Mouse (Mus musculus): ENCODE results near the gene Ntrk2. TPM values are rescaled to one million over a fixed set of nuclear protein-coding genes. Genes with fewer than 3 reads are reported as not detected.

Ntrk2 gene
- polyA plus RNA-seq, 1 experiment from 2014 or later: 3.2 TPM

- no peak for ATAC-seq (ENCODE audit: low read depth)
- no peak overlapping the region for H3K4me2 ChIP-seq (ENCODE audit: low read depth, low read length)
- no peaks in the 10 kb centered on the region for H3K36me3 ChIP-seq (ENCODE audit: control insufficient read depth, insufficient read depth, low read length)
- no peak overlapping the region for H3K4me3 ChIP-seq (ENCODE audit: low read length)
- WGBS: 78% methylated on average over 10 of the region's 10 CpGs
- H3K4me1 ChIP-seq (replicated peaks; ENCODE audit: control insufficient read depth, insufficient read depth, low read length): no peaks in the 10 kb centered on the region
- no peaks in the 10 kb centered on the region for H3K9me3 ChIP-seq (ENCODE audit: control insufficient read depth, low read length)
- H3K27me3 ChIP-seq (ENCODE audit: control insufficient read depth, insufficient read depth, low read depth, low read length): no peaks in the 10 kb centered on the region
- no peak overlapping the region for H3K27ac ChIP-seq (ENCODE audit: low read length)
- H3K9ac ChIP-seq (ENCODE audit: low read length): no peak overlapping the region
Measured at GRCm38 (mm10) chr13:59148793-59149192, 342.4 kb downstream of the Ntrk2 start.

GRCm38 (mm10) chr13:59164015-59164414 lies 357.6 kb downstream of the Ntrk2 start:
- H3K9me3 ChIP-seq (ENCODE audit: control insufficient read depth, low read length): no peaks in the 10 kb centered on the region
- no peak for ATAC-seq (ENCODE audit: low read depth)
- no peak overlapping the region for H3K4me2 ChIP-seq (ENCODE audit: low read depth, low read length)
- H3K4me1 ChIP-seq (replicated peaks; ENCODE audit: control insufficient read depth, insufficient read depth, low read length): no peaks in the 10 kb centered on the region
- H3K27ac ChIP-seq (ENCODE audit: low read length): no peak overlapping the region
- H3K9ac ChIP-seq (ENCODE audit: low read length): no peak overlapping the region
- H3K36me3 ChIP-seq (ENCODE audit: control insufficient read depth, insufficient read depth, low read length): no peaks in the 10 kb centered on the region
- WGBS: 77% methylated on average over 8 of the region's 8 CpGs
- no peak overlapping the region for H3K4me3 ChIP-seq (ENCODE audit: low read length)
- H3K27me3 ChIP-seq (ENCODE audit: control insufficient read depth, insufficient read depth, low read depth, low read length): no peaks in the 10 kb centered on the region

- H3K4me2 ChIP-seq (ENCODE audit: low read depth, low read length): no peak overlapping the region
- H3K4me1 ChIP-seq (replicated peaks; ENCODE audit: control insufficient read depth, insufficient read depth, low read length): no peaks in the 10 kb centered on the region
- no peaks in the 10 kb centered on the region for H3K36me3 ChIP-seq (ENCODE audit: control insufficient read depth, insufficient read depth, low read length)
- H3K27me3 ChIP-seq (ENCODE audit: control insufficient read depth, insufficient read depth, low read depth, low read length): no peaks in the 10 kb centered on the region
- H3K27ac ChIP-seq (ENCODE audit: low read length): no peak overlapping the region
- no peak overlapping the region for H3K9ac ChIP-seq (ENCODE audit: low read length)
- no peak for ATAC-seq (ENCODE audit: low read depth)
- 62% methylated on average over 8 of the region's 8 CpGs for WGBS
- no peaks in the 10 kb centered on the region for H3K9me3 ChIP-seq (ENCODE audit: control insufficient read depth, low read length)
- H3K4me3 ChIP-seq (ENCODE audit: low read length): no peak overlapping the region
Measured at GRCm38 (mm10) chr13:59173840-59174239, 367.5 kb downstream of the Ntrk2 start.

DNA sequence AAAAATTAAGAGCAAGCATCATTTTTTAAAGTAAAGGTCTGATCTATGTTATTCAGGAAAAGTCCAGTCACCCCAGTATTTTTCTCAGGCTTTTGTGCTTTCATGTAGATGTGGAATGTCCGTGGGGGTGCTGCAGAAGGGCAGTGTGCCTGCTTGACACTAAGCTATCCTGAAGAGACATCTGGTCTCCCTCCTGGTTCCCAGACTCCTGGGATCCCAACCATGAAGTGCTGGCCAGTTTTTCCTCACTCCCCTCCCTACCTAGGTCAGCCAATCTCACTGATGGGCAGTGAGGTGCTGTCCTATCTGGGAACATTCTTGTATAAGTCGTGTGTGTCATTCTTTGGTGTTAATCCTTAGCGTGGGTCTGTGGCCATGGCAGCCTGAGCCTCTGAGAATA lies 369.7 kb downstream of the Ntrk2 start:
- Histone ChIP-seq H3K27ac (ENCODE audit: low read length) (no peak overlapping the region), H3K36me3 (ENCODE audit: control insufficient read depth, insufficient read depth, low read length) (no peaks in the 10 kb centered on the region), H3K4me3 (ENCODE audit: low read length) (no peak overlapping the region), H3K27me3 (ENCODE audit: control insufficient read depth, insufficient read depth, low read depth, low read length) (no peaks in the 10 kb centered on the region), H3K4me1 (replicated peaks; ENCODE audit: control insufficient read depth, insufficient read depth, low read length) (no peaks in the 10 kb centered on the region), H3K4me2 (ENCODE audit: low read depth, low read length) (no peak overlapping the region), H3K9ac (ENCODE audit: low read length) (no peak overlapping the region), H3K9me3 (ENCODE audit: control insufficient read depth, low read length) (no peaks in the 10 kb centered on the region)
- 76% methylated on average over 3 of the region's 3 CpGs for WGBS
- no peak for ATAC-seq (ENCODE audit: low read depth)

DNA sequence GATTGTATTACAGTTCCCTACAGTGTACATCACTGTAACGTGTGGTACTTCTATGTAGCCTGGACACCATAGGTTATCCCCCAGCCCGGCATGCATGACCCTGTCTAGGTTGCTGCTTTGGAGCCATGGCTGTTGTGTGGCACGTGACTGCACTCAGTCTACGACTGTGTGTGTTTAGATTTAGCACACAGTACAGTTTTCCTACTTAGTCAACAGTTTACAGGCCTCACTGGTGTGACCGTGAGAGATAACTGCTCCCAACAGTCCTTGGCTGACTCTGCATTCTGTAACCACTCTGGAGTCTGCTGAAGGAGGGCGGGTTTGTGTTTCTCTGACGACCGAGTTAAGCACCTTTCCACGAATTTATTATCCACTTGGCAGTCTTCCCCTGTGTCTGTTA lies 370.1 kb downstream of the Ntrk2 start:
- Histone ChIP-seq H3K4me3 (ENCODE audit: low read length) (no peak overlapping the region), H3K9me3 (ENCODE audit: control insufficient read depth, low read length) (no peaks in the 10 kb centered on the region), H3K36me3 (ENCODE audit: control insufficient read depth, insufficient read depth, low read length) (no peaks in the 10 kb centered on the region), H3K27me3 (ENCODE audit: control insufficient read depth, insufficient read depth, low read depth, low read length) (no peaks in the 10 kb centered on the region), H3K9ac (ENCODE audit: low read length) (no peak overlapping the region), H3K4me2 (ENCODE audit: low read depth, low read length) (no peak overlapping the region), H3K4me1 (replicated peaks; ENCODE audit: control insufficient read depth, insufficient read depth, low read length) (no peaks in the 10 kb centered on the region), H3K27ac (ENCODE audit: low read length) (no peak overlapping the region)
- ATAC-seq (ENCODE audit: low read depth): no peak
- 65% methylated on average over 9 of the region's 9 CpGs for WGBS

GRCm38 (mm10) chr13:59177003-59177402 lies 370.6 kb downstream of the Ntrk2 start:
- Histone ChIP-seq H3K9me3 (ENCODE audit: control insufficient read depth, low read length) (no peaks in the 10 kb centered on the region), H3K27me3 (ENCODE audit: control insufficient read depth, insufficient read depth, low read depth, low read length) (no peaks in the 10 kb centered on the region), H3K4me3 (ENCODE audit: low read length) (no peak overlapping the region), H3K27ac (ENCODE audit: low read length) (no peak overlapping the region), H3K36me3 (ENCODE audit: control insufficient read depth, insufficient read depth, low read length) (no peaks in the 10 kb centered on the region), H3K4me1 (replicated peaks; ENCODE audit: control insufficient read depth, insufficient read depth, low read length) (no peaks in the 10 kb centered on the region), H3K9ac (ENCODE audit: low read length) (no peak overlapping the region), H3K4me2 (ENCODE audit: low read depth, low read length) (no peak overlapping the region)
- 67% methylated on average over 9 of the region's 9 CpGs for WGBS
- no peak for ATAC-seq (ENCODE audit: low read depth)

DNA sequence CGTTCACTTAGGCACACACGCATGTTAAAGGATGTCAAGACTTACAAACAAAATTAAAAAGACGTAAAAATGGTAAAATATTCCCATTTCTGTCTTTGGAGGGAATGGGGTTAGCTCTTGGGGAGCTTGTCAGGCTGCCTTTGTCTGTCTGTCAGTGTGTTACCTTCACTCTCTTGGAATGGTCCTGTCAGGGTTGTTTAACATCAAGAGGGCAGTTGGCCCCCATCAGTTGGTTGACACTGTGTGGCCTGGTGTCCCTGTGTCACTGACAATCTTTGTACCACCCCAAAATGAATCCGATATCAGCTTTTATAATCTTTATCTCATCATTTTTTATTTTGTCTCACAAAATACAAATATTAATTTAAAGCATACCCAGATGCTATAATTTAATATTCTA lies 373.6 kb downstream of the Ntrk2 start:
- Histone ChIP-seq H3K4me3 (ENCODE audit: low read length) (no peak overlapping the region), H3K36me3 (ENCODE audit: control insufficient read depth, insufficient read depth, low read length) (no peaks in the 10 kb centered on the region), H3K9ac (ENCODE audit: low read length) (no peak overlapping the region), H3K4me2 (ENCODE audit: low read depth, low read length) (no peak overlapping the region), H3K27ac (ENCODE audit: low read length) (no peak overlapping the region), H3K9me3 (ENCODE audit: control insufficient read depth, low read length) (peaks cover 4% of the 10 kb centered on the region; the same call in 1 of the 2 replicates), H3K4me1 (replicated peaks; ENCODE audit: control insufficient read depth, insufficient read depth, low read length) (no peaks in the 10 kb centered on the region), H3K27me3 (ENCODE audit: control insufficient read depth, insufficient read depth, low read depth, low read length) (no peaks in the 10 kb centered on the region)
- WGBS: 81% methylated on average over 4 of the region's 4 CpGs
- no peak for ATAC-seq (ENCODE audit: low read depth)

GRCm38 (mm10) chr13:59180781-59181180 lies 374.4 kb downstream of the Ntrk2 start:
- H3K4me2 ChIP-seq (ENCODE audit: low read depth, low read length): no peak overlapping the region
- no peak overlapping the region for H3K27ac ChIP-seq (ENCODE audit: low read length)
- H3K4me1 ChIP-seq (replicated peaks; ENCODE audit: control insufficient read depth, insufficient read depth, low read length): no peaks in the 10 kb centered on the region
- peaks cover 4% of the 10 kb centered on the region; the same call in 1 of the 2 replicates for H3K9me3 ChIP-seq (ENCODE audit: control insufficient read depth, low read length)
- no peak overlapping the region for H3K9ac ChIP-seq (ENCODE audit: low read length)
- no peaks in the 10 kb centered on the region for H3K27me3 ChIP-seq (ENCODE audit: control insufficient read depth, insufficient read depth, low read depth, low read length)
- no peak overlapping the region for H3K4me3 ChIP-seq (ENCODE audit: low read length)
- ATAC-seq (ENCODE audit: low read depth): no peak
- no peaks in the 10 kb centered on the region for H3K36me3 ChIP-seq (ENCODE audit: control insufficient read depth, insufficient read depth, low read length)
- 65% methylated on average over 10 of the region's 10 CpGs for WGBS

DNA sequence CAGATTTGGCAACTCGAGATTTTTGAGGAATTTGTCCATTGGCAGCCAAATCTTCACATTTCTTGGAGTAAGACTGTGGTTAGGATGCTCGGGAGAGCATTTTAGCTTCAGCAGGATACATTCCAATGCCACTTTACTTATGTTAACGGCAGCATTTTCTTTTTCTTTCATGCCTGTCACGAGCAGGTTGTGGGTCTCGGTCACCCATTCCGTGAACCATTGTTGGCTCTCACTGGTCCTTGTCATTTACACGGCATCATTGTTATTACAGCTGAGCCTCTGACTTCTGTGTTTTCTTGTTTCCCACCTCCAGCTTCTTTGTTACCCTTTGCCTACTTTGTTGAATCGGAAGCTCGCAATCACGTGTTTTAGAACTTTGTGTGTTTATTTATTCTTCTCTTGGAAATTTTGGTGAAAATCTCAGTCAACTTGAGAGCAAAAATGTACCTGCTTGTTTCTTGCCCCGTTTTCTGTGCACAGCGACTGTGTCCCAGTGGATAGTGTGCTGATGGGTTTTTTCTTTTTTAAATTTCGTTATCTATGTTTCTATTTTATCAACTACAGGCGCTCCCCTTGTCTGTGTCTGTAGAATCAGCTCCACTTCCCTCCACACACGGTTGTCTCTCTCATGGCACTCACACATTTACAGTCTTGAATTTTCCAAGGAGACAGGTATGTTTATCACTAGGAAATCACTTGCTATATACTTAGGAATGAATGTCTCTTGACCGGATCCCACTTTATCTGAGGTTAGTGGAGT lies 375.0 kb downstream of the Ntrk2 start:
- no peak overlapping the region for H3K4me3 ChIP-seq (ENCODE audit: low read length)
- no peaks in the 10 kb centered on the region for H3K36me3 ChIP-seq (ENCODE audit: control insufficient read depth, insufficient read depth, low read length)
- H3K27ac ChIP-seq (ENCODE audit: low read length): no peak overlapping the region
- H3K4me1 ChIP-seq (replicated peaks; ENCODE audit: control insufficient read depth, insufficient read depth, low read length): no peaks in the 10 kb centered on the region
- no peak for ATAC-seq (ENCODE audit: low read depth)
- no peak overlapping the region for H3K9ac ChIP-seq (ENCODE audit: low read length)
- H3K9me3 ChIP-seq (ENCODE audit: control insufficient read depth, low read length): peaks cover 4% of the 10 kb centered on the region; the same call in 1 of the 2 replicates
- H3K27me3 ChIP-seq (ENCODE audit: control insufficient read depth, insufficient read depth, low read depth, low read length): no peaks in the 10 kb centered on the region
- WGBS: 38% methylated on average over 16 of the region's 16 CpGs
- H3K4me2 ChIP-seq (ENCODE audit: low read depth, low read length): peak overlapping the region; percentile 25
